Mouse (Mus musculus) right cerebral cortex, postnatal 4 days (tissue): Measurements from ENCODE around the gene Gm47791.

Experiments
- DNase-seq: peaks from one replicate; pipeline ENCODE4 v3.0.0-alpha.2; 2022

The Gm47791 gene

GRCm38 (mm10) chr1:82771022-82771586 lies at the start of gene Gm47791:
Gene Gm47791 (minus strand): TSS chr1:82771243.
- no peak for DNase-seq

GRCm38 (mm10) chr1:82820626-82821186 lies 49.7 kb upstream of the Gm47791 start:
- DNase-seq, result no peak

- no peak for DNase-seq
Measured at GRCm38 (mm10) chr1:82820179-82820578, 49.1 kb upstream of the Gm47791 start.

- no peak for DNase-seq
Measured at GRCm38 (mm10) chr1:82819366-82819765, 48.3 kb upstream of the Gm47791 start.

- no peak for DNase-seq
Measured at GRCm38 (mm10) chr1:82815941-82816716, 45.1 kb upstream of the Gm47791 start.

GRCm38 (mm10) chr1:82811766-82812165 lies 40.7 kb upstream of the Gm47791 start:
- no peak for DNase-seq

GRCm38 (mm10) chr1:82808564-82808963 lies 37.5 kb upstream of the Gm47791 start:
- DNase-seq, result no peak

- DNase-seq, result no peak
Measured at GRCm38 (mm10) chr1:82807206-82807605, 36.2 kb upstream of the Gm47791 start.

- no peak for DNase-seq
Measured at GRCm38 (mm10) chr1:82806391-82806790, 35.3 kb upstream of the Gm47791 start.

GRCm38 (mm10) chr1:82804059-82804458 lies 33.0 kb upstream of the Gm47791 start:
- DNase-seq, result no peak

- DNase-seq, result no peak
Measured at GRCm38 (mm10) chr1:82803608-82804007, 32.6 kb upstream of the Gm47791 start.

GRCm38 (mm10) chr1:82801105-82801783 lies 30.2 kb upstream of the Gm47791 start:
- no peak for DNase-seq

- DNase-seq, result no peak
Measured at GRCm38 (mm10) chr1:82798922-82799321, 27.9 kb upstream of the Gm47791 start.

GRCm38 (mm10) chr1:82798304-82798703 lies 27.3 kb upstream of the Gm47791 start:
- no peak for DNase-seq

GRCm38 (mm10) chr1:82797088-82797487 lies 26.0 kb upstream of the Gm47791 start:
- no peak for DNase-seq

- no peak for DNase-seq
Measured at GRCm38 (mm10) chr1:82795702-82796443, 24.8 kb upstream of the Gm47791 start.

- no peak for DNase-seq
Measured at GRCm38 (mm10) chr1:82795211-82795610, 24.2 kb upstream of the Gm47791 start.

- peak; percentile 20 for DNase-seq
Measured at GRCm38 (mm10) chr1:82793986-82794385, 22.9 kb upstream of the Gm47791 start.

GRCm38 (mm10) chr1:82793110-82793509 lies 22.1 kb upstream of the Gm47791 start:
- no peak for DNase-seq

- DNase-seq, result no peak
Measured at GRCm38 (mm10) chr1:82792238-82792637, 21.2 kb upstream of the Gm47791 start.

GRCm38 (mm10) chr1:82791105-82791504 lies 20.1 kb upstream of the Gm47791 start:
- DNase-seq, result peak; percentile 31

GRCm38 (mm10) chr1:82788070-82788469 lies 17.0 kb upstream of the Gm47791 start:
- no peak for DNase-seq

- DNase-seq, result peak; percentile 38
Measured at GRCm38 (mm10) chr1:82787414-82787813, 16.4 kb upstream of the Gm47791 start.
